Comparison of ENCODE assay signal across 8 mouse cellular contexts in genomic region chr11:97798782-97799145, GRCm38 (mm10). TPM values are rescaled to one million over a fixed set of nuclear protein-coding genes. Genes with fewer than 3 reads are reported as not detected.
DNase-seq lines count a peak whose midpoint lies in the region; ATAC-seq lines count a peak whose summit lies in the region.

Lasp1 (plus strand) TSS chr11:97799000.

- peak; percentile 45; the same call in 1 of the 2 replicates for ATAC-seq in hindbrain, embryonic 11.5 days (ENCODE audit: low FRiP score)

- H3K4me3 ChIP-seq in hindbrain, embryonic 11.5 days (ENCODE audit: low read depth, low read length), result peak within 1 kb of the TSS; percentile 92

- WGBS in hindbrain, embryonic 11.5 days, result 2% methylated on average over 11 of the region's 11 CpGs

- peaks cover 6% of the 10 kb centered on the region; the same call in 1 of the 2 replicates for H3K4me1 ChIP-seq in hindbrain, embryonic 11.5 days (replicated peaks; ENCODE audit: control insufficient read depth, insufficient read depth, low read length)

- H3K27ac ChIP-seq in hindbrain, embryonic 11.5 days (ENCODE audit: low read depth, low read length), result peak within 1 kb of the TSS; percentile 89

- peak within 1 kb of the TSS; percentile 91 for H3K9ac ChIP-seq in hindbrain, embryonic 11.5 days (ENCODE audit: low read depth, low read length)

- no peaks in the 10 kb centered on the region for H3K27me3 ChIP-seq in hindbrain, embryonic 11.5 days (ENCODE audit: control insufficient read depth, insufficient read depth, low read length)

- peak; percentile 76 for DNase-seq in MEL-GATA-1-ER (ENCODE audit: extremely low read depth, low read depth)
- DNase-seq in cerebellum, adult 8-10 months, result peak; percentile 94
- peak; percentile 82 to 88 for DNase-seq in frontal cortex, postnatal 10 days (ENCODE audit: low spot score in 2 of 2)
- DNase-seq in hindbrain, embryonic 11.5 days (ENCODE audit: low spot score), result peak; percentile 93
- DNase-seq in layer of hippocampus, postnatal 14 days (ENCODE audit: low spot score in 2 of 2), result peak; percentile 89 to 94
- peak; percentile 89 for DNase-seq in lung, postnatal 10 days
- peak; percentile 84 for DNase-seq in ovary, postnatal 14 days (ENCODE audit: low spot score)
- peak; percentile 88 to 90 for DNase-seq in thymus, postnatal 36 days

- H3K4me2 ChIP-seq in hindbrain, embryonic 11.5 days (replicated peaks; ENCODE audit: low read depth, low read length), result peak within 1 kb of the TSS; percentile 89

- H3K36me3 ChIP-seq in hindbrain, embryonic 11.5 days (ENCODE audit: control insufficient read depth, insufficient read depth, low read length), result no peaks in the 10 kb centered on the region

- no peaks in the 10 kb centered on the region for H3K9me3 ChIP-seq in hindbrain, embryonic 11.5 days (ENCODE audit: control insufficient read depth, low read length)

RNA-seq across cellular contexts. Expression of gene Lasp1, which starts in this region (rescaled TPM):
- 45.8 and 61.1 TPM in 2 replicates for polyA plus RNA-seq in hindbrain, embryonic 11.5 days (2014; fragmentation: Nextera tagmentation; extraction: Ambion mirVana)
- total RNA-seq in layer of hippocampus, postnatal 14 days (2021), result 100 to 1,000 TPM; 114 to 123 TPM

Comparison
In these comparisons a context has a peak if more than half of its experiments do, and no peak if none do; other contexts are left out.
1. Peak in every context shown above with its lines: DNase-seq, ATAC-seq, H3K4me3 ChIP-seq and H3K27ac ChIP-seq.